Mouse (Mus musculus): ENCODE data around the gene Clec16a. TPM values are rescaled to one million over a fixed set of nuclear protein-coding genes. Genes with fewer than 3 reads are reported as not detected.

The Clec16a gene
- polyA plus RNA-seq, 1 experiment from 2014 or later: 53.9 TPM

DNA sequence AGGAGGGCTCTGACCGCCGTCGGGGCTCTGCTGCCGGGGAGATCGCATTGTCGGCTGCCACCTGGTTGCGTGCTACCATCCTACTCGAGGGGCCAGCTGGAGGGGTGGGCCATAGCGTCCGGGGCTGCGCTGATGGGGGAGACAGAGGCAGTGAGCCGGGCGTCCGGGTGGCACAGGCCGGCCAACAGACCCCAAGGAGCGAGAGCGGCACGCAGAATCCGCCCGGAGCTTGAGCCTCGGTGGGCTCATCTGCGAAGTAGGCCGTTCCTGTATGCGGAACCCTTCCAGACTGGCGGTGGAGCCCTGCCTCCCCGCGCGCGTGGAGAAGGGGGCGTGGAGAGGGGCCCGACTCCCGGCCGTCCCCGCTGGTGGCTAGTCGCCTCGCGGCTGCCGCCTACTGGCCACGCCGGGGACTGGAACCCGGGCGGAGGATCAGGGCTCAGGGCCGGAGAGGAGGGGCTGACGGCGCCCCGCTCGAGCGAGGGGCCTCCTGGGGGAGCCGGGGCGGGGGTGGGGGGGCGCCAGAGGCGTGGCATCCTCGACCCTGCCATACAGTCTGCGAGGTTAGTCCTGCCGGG is 239.7 kb downstream of the Clec16a start:
- Histone ChIP-seq H3K27ac (peak overlapping the region; percentile 76), H3K4me2 (peak overlapping the region; percentile 82), H3K36me3 (replicated peaks) (no peaks in the 10 kb centered on the region), H3K4me3 (replicated peaks) (peak overlapping the region; percentile 70), H3K9me3 (no peaks in the 10 kb centered on the region), H3K27me3 (peaks cover 30% of the 10 kb centered on the region), H3K9ac (peak overlapping the region; percentile 65), H3K4me1 (peaks cover 30% of the 10 kb centered on the region)
- peak; percentile 78 for ATAC-seq (ENCODE audit: low FRiP score)
- WGBS: under 1% methylated on average over 39 of the region's 55 CpGs

- Histone ChIP-seq H3K9me3 (no peaks in the 10 kb centered on the region), H3K36me3 (replicated peaks) (no peaks in the 10 kb centered on the region), H3K27me3 (peaks cover 30% of the 10 kb centered on the region), H3K4me1 (peaks cover 30% of the 10 kb centered on the region), H3K27ac (peak within 1 kb of the TSS; percentile 76), H3K4me2 (peak within 1 kb of the TSS; percentile 82), H3K9ac (peak within 1 kb of the TSS; percentile 65), H3K4me3 (replicated peaks) (peak within 1 kb of the TSS; percentile 70)
- peak; percentile 88 for ATAC-seq (ENCODE audit: low FRiP score)
- WGBS: under 1% methylated on average over 58 of the region's 59 CpGs
Measured at GRCm38 (mm10) chr16:10785371-10786231, 240.5 kb downstream of the Clec16a start, which contains the start of gene Socs1. Gene Socs1 (minus strand): TSS chr16:10785536.

DNA sequence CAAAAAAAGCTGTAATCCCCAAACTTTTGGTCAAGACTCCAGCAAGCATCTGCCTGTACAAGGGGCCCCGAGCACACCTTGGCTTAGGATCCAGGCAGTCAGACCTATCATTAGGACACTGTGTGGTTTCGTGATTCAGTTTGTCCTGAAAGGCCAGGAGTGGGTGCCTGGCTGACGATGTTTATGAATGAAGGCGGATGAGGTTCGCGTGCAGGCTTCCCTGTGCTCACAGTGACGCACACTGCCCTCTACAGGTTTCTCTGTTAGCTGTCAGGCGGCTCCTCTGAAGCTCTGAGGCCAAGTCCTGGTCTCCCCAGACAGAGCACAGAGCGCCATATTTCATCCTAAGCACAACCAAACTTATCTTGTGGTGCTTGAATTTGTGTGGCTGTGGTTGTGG is 241.1 kb downstream of the Clec16a start:
- Histone ChIP-seq H3K9ac (peak overlapping the region; percentile 65), H3K4me3 (replicated peaks) (peak overlapping the region; percentile 70), H3K4me2 (peak overlapping the region; percentile 82), H3K4me1 (peaks cover 30% of the 10 kb centered on the region), H3K9me3 (no peaks in the 10 kb centered on the region), H3K27me3 (peaks cover 30% of the 10 kb centered on the region), H3K36me3 (replicated peaks) (no peaks in the 10 kb centered on the region), H3K27ac (peak overlapping the region; percentile 76)
- WGBS: 1% methylated on average over 9 of the region's 9 CpGs
- ATAC-seq (ENCODE audit: low FRiP score): peak; percentile 51

- H3K4me2 ChIP-seq: no peak overlapping the region
- no peak overlapping the region for H3K9ac ChIP-seq
- peaks cover 27% of the 10 kb centered on the region for H3K4me1 ChIP-seq
- H3K27me3 ChIP-seq: peaks cover 27% of the 10 kb centered on the region
- no peak overlapping the region; the same call in 1 of the 2 replicates for H3K27ac ChIP-seq
- WGBS: 67% methylated on average over 4 of the region's 4 CpGs
- H3K4me3 ChIP-seq (replicated peaks): no peak overlapping the region
- H3K9me3 ChIP-seq: no peaks in the 10 kb centered on the region
- no peak for ATAC-seq (ENCODE audit: low FRiP score)
- no peaks in the 10 kb centered on the region for H3K36me3 ChIP-seq (replicated peaks)
Measured at GRCm38 (mm10) chr16:10786782-10787547, 241.8 kb downstream of the Clec16a start.

GRCm38 (mm10) chr16:10787548-10788058 is 242.5 kb downstream of the Clec16a start:
- H3K4me1 ChIP-seq: peaks cover 21% of the 10 kb centered on the region
- H3K4me3 ChIP-seq (replicated peaks): no peak overlapping the region
- no peak overlapping the region for H3K27ac ChIP-seq
- H3K9me3 ChIP-seq: no peaks in the 10 kb centered on the region
- no peak for ATAC-seq (ENCODE audit: low FRiP score)
- no peak overlapping the region for H3K4me2 ChIP-seq
- 90% methylated on average over 7 of the region's 7 CpGs for WGBS
- no peaks in the 10 kb centered on the region for H3K36me3 ChIP-seq (replicated peaks)
- H3K9ac ChIP-seq: no peak overlapping the region
- peaks cover 23% of the 10 kb centered on the region for H3K27me3 ChIP-seq

DNA sequence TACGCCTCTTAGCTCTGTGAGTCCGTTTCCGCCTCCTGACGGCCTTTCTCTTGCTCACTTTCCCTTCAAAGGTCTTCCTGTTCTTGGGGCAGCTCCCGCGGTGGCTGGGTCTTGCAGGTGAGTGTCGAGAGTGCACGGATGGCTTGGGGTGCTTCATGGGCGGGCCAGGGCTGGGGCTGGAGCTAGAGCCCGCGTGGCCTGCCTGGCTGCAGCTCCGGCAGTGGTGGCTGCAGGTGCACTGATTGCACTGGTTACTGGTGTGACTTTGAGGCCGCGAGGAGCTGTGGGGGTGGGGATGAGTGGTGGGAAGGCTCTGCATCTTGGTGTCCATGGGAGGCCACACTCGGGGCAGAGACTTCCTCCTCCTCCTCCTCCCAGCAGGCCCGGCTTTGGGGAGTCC is 243.1 kb downstream of the Clec16a start, which contains the start of gene Tnp2:
TSS of gene Tnp2 (minus strand) at position 390 of the 400 bp plus-strand sequence.
- ATAC-seq (ENCODE audit: low FRiP score): no peak
- Histone ChIP-seq H3K9me3 (no peaks in the 10 kb centered on the region), H3K36me3 (replicated peaks) (no peaks in the 10 kb centered on the region), H3K27ac (no peak within 1 kb of the TSS), H3K9ac (no peak within 1 kb of the TSS), H3K4me2 (no peak within 1 kb of the TSS), H3K27me3 (peaks cover 17% of the 10 kb centered on the region), H3K4me3 (replicated peaks) (no peak within 1 kb of the TSS), H3K4me1 (peaks cover 16% of the 10 kb centered on the region)
- WGBS: 57% methylated on average over 16 of the region's 16 CpGs

GRCm38 (mm10) chr16:10788866-10789265 is 243.7 kb downstream of the Clec16a start:
- H3K4me1 ChIP-seq: peaks cover 16% of the 10 kb centered on the region
- no peaks in the 10 kb centered on the region for H3K9me3 ChIP-seq
- 37% methylated on average over 4 of the region's 4 CpGs for WGBS
- H3K36me3 ChIP-seq (replicated peaks): no peaks in the 10 kb centered on the region
- H3K4me2 ChIP-seq: no peak overlapping the region
- H3K4me3 ChIP-seq (replicated peaks): no peak overlapping the region
- no peak for ATAC-seq (ENCODE audit: low FRiP score)
- H3K27me3 ChIP-seq: peaks cover 11% of the 10 kb centered on the region
- no peak overlapping the region for H3K27ac ChIP-seq
- H3K9ac ChIP-seq: no peak overlapping the region

DNA sequence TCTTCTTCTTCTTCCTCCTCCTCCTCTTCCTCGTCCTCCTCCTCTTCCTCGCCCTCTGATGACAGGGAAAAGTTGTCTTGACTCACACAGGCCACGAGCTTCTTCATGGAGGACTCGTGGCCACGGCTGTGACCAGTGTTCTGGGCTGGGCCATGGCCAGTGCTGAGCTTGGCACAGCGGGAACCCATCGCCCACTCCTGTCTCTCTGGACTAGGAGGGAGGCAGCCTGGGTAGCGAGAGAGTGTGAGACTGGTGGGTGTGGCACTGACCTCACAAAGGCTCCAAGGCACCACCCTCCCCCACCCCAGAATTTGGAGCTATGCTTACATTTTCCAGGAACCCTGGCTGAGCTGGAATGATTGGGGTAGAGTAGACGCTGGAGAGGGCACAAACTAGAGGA is 245.6 kb downstream of the Clec16a start, which contains the start of gene Prm3:
TSS of gene Prm3 (minus strand) at position 213 of the 400 bp plus-strand sequence.
- Histone ChIP-seq H3K9me3 (no peaks in the 10 kb centered on the region), H3K4me2 (no peak within 1 kb of the TSS), H3K36me3 (replicated peaks) (no peaks in the 10 kb centered on the region), H3K4me1 (peaks cover 9% of the 10 kb centered on the region; the same call in 1 of the 2 replicates), H3K4me3 (replicated peaks) (no peak within 1 kb of the TSS), H3K9ac (no peak within 1 kb of the TSS), H3K27me3 (peaks cover under 1% of the 10 kb centered on the region; the same call in 1 of the 2 replicates), H3K27ac (no peak within 1 kb of the TSS)
- WGBS: 82% methylated on average over 9 of the region's 9 CpGs
- ATAC-seq (ENCODE audit: low FRiP score): no peak

Other genes with a start within 250 kb of the Clec16a start
- 2.6 and 3.6 TPM in 2 replicates for gene Emp2, start 231.4 kb upstream of the Clec16a start, polyA plus RNA-seq (2016; fragmentation: Nextera tagmentation; extraction: Ambion mirVana)
- gene Tekt5, start 149.8 kb upstream of the Clec16a start, polyA plus RNA-seq (2016; fragmentation: Nextera tagmentation; extraction: Ambion mirVana): 0.14 and 0.18 TPM in 2 replicates
- 54.3 and 57.9 TPM in 2 replicates for gene Nubp1, start 133.4 kb upstream of the Clec16a start, polyA plus RNA-seq (2016; fragmentation: Nextera tagmentation; extraction: Ambion mirVana)
- gene Tvp23a, start 98.0 kb upstream of the Clec16a start, polyA plus RNA-seq (2016; fragmentation: Nextera tagmentation; extraction: Ambion mirVana): 35.0 and 36.8 TPM in 2 replicates
- gene Ciita, start 65.3 kb upstream of the Clec16a start, polyA plus RNA-seq (2016; fragmentation: Nextera tagmentation; extraction: Ambion mirVana): 0.32 and 0.42 TPM in 2 replicates
- 20.4 and 22.6 TPM in 2 replicates for gene Dexi, start 2.3 kb upstream of the Clec16a start, polyA plus RNA-seq (2016; fragmentation: Nextera tagmentation; extraction: Ambion mirVana)
- 2.2 and 2.6 TPM in 2 replicates for gene Socs1, start 240.2 kb downstream of the Clec16a start, polyA plus RNA-seq (2016; fragmentation: Nextera tagmentation; extraction: Ambion mirVana)
- not detected in 2 replicates for gene Tnp2, start 243.3 kb downstream of the Clec16a start, polyA plus RNA-seq (2016; fragmentation: Nextera tagmentation; extraction: Ambion mirVana)
- gene Prm3, start 245.6 kb downstream of the Clec16a start, polyA plus RNA-seq (2016; fragmentation: Nextera tagmentation; extraction: Ambion mirVana): not detected in 2 replicates